Mouse (Mus musculus) myocyte (in vitro differentiated cells): ENCODE measurements at regions not wholly inside any gene's neighbourhood (a gene's known extent, or its start where the extent isn't known, plus 50 kb on each side); places are given as distances from the start of the nearest gene placed in this dataset.

Experiments
- CEBPB ChIP-seq: IDR thresholded peaks from 2 replicates; pipeline ENCODE4 v1.6.1; 2011; ENCODE audit warnings: mild to moderate bottlenecking, moderate library complexity; ENCODE audit not compliant: poor library complexity, insufficient read depth, severe bottlenecking
- POLR2A ChIP-seq: IDR thresholded peaks from one replicate; pipeline ENCODE4 v1.6.1; 2011; ENCODE audit warnings: low read depth, mild to moderate bottlenecking, control low read depth, moderate library complexity; ENCODE audit not compliant: insufficient read length

DNA sequence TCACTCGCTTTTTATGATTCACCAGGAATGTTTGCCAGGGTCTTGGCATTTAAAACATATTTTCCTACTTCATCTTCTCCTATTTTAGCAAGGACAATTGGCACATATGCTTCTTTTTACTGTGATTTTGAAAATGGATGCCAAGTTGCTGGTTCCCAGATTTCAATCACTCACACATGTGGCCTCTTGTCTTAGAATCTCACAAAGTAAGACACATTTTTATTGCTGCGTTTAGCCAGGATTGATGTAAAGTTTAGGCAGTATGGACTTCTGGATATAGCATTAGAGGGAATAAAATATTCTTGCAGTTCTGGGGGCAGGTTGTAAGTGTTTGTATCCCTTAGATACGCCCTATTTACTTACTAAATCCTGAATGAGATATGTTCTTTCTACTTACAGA is 197.4 kb upstream of the Wdfy3 start:
- TF ChIP-seq CEBPB (no peak), POLR2A (no peak)
